Mouse (Mus musculus) heart, embryonic 14.5 days (tissue): Measurements from ENCODE around the gene Nadsyn1. TPM values are rescaled to one million over a fixed set of nuclear protein-coding genes. Genes with fewer than 3 reads are reported as not detected.

Experiments
- ATAC-seq: fragments of 200-750 bp; cut with Nextera tagmentation; 2 replicates; pipeline ENCODE4 v1.8.0; 2017; ENCODE audit warnings: low read depth, moderate TSS enrichment; ENCODE audit not compliant: insufficient number of reproducible peaks, insufficient read depth, low FRiP score
- H3K27ac ChIP-seq, 2 experiments: fragments of 200-500 bp in 1 of 2; fragments of 300-500 bp in 1 of 2; sonication (generic) in 1 of 2; replicated peaks in 1 of 2; 2 replicates each; pipeline ENCODE4 v1.5.1; 2012 to 2014; ENCODE audit warnings: low read depth in 2 of 2, low read length in 2 of 2, control low read depth in 1 of 2, mild to moderate bottlenecking in 1 of 2, mixed read lengths in 1 of 2; ENCODE audit not compliant: control insufficient read depth in 1 of 2, insufficient read depth in 1 of 2
- H3K27me3 ChIP-seq: fragments of 300-500 bp; sonication (generic); 2 replicates; pipeline ENCODE4 v1.6.1; 2014; ENCODE audit warnings: mild to moderate bottlenecking, low read length, control low read depth; ENCODE audit not compliant: control insufficient read depth, insufficient read depth
- H3K36me3 ChIP-seq: fragments of 300-500 bp; sonication (generic); 2 replicates; pipeline ENCODE4 v1.6.1; 2014; ENCODE audit warnings: mild to moderate bottlenecking, control low read depth, low read length, mixed read lengths; ENCODE audit not compliant: control insufficient read depth, insufficient read depth
- H3K4me1 ChIP-seq, 2 experiments: fragments of 200-500 bp in 1 of 2; fragments of 300-500 bp in 1 of 2; sonication (generic) in 1 of 2; 2 replicates each; pipeline ENCODE4 v1.6.1; 2012 to 2014; ENCODE audit warnings: low read length in 2 of 2, control low read depth in 1 of 2, mixed read lengths in 1 of 2; ENCODE audit not compliant: control insufficient read depth in 2 of 2, insufficient read depth in 2 of 2
- H3K4me2 ChIP-seq: fragments of 300-500 bp; sonication (generic); 2 replicates; pipeline ENCODE4 v1.6.1; 2014; ENCODE audit warnings: mild to moderate bottlenecking, low read length
- H3K4me3 ChIP-seq, 2 experiments: fragments of 200-500 bp in 1 of 2; fragments of 300-500 bp in 1 of 2; sonication (generic) in 1 of 2; 2 replicates each; pipeline ENCODE4 v1.5.1; 2012 to 2014; ENCODE audit warnings: low read length in 2 of 2, mild to moderate bottlenecking in 2 of 2, control low read depth in 1 of 2, low read depth in 1 of 2, moderate library complexity in 1 of 2; ENCODE audit not compliant: control insufficient read depth in 1 of 2, insufficient read depth in 1 of 2
- H3K9ac ChIP-seq: fragments of 300-500 bp; sonication (generic); 2 replicates; pipeline ENCODE4 v1.6.1; 2014; ENCODE audit warnings: mild to moderate bottlenecking, low read length
- H3K9me3 ChIP-seq: fragments of 300-500 bp; sonication (generic); 2 replicates; pipeline ENCODE4 v1.6.1; 2016; ENCODE audit warnings: low read length, control low read depth; ENCODE audit not compliant: control insufficient read depth
- WGBS: fragments of 180-500 bp; shearing (Covaris S2); extraction: QIAGEN DNeasy Blood & Tissue Kit; methylation state at CpG from one replicate; pipeline ENCODE4 v1.1.7; 2014; 5-methylcytosine and 5-hydroxymethylcytosine counted together
- polyA plus RNA-seq: library from polyadenylated mRNA; unstranded; fragments of >200 nt; fragmentation: Nextera tagmentation; extraction: Ambion mirVana; gene quantifications from 2 replicates; pipeline ENCODE4 v1.2.1, GENCODE M21; 2014

Nadsyn1 gene
- polyA plus RNA-seq, 1 experiment from 2014 or later, result 7.2 TPM

GRCm38 (mm10) chr7:143801195-143802065 is 21.2 kb downstream of the Nadsyn1 start:
- no peak; the same call in 1 of the 2 replicates for ATAC-seq
- WGBS, result 84% methylated on average over 8 of the region's 8 CpGs
- H3K27ac ChIP-seq, result no peak overlapping the region
- H3K36me3 ChIP-seq, result peaks cover 93% of the 10 kb centered on the region
- H3K4me1 ChIP-seq, result no peaks in the 10 kb centered on the region
- H3K9me3 ChIP-seq, result no peaks in the 10 kb centered on the region
- no peak overlapping the region for H3K9ac ChIP-seq
- H3K27me3 ChIP-seq, result no peaks in the 10 kb centered on the region
- no peak overlapping the region for H3K4me3 ChIP-seq
- no peak overlapping the region for H3K4me2 ChIP-seq

GRCm38 (mm10) chr7:143800770-143801169 is 21.9 kb downstream of the Nadsyn1 start:
- H3K4me3 ChIP-seq, result no peak overlapping the region
- 89% methylated on average over 1 of the region's 1 CpGs for WGBS
- H3K36me3 ChIP-seq, result peaks cover 93% of the 10 kb centered on the region
- H3K4me1 ChIP-seq, result no peaks in the 10 kb centered on the region
- no peak overlapping the region for H3K27ac ChIP-seq
- no peaks in the 10 kb centered on the region for H3K27me3 ChIP-seq
- H3K9me3 ChIP-seq, result no peaks in the 10 kb centered on the region
- H3K9ac ChIP-seq, result no peak overlapping the region
- no peak overlapping the region for H3K4me2 ChIP-seq
- no peak for ATAC-seq

- 76% methylated on average over 4 of the region's 4 CpGs for WGBS
- Histone ChIP-seq H3K9me3 (no peaks in the 10 kb centered on the region), H3K27ac (no peak overlapping the region), H3K4me1 (no peaks in the 10 kb centered on the region), H3K9ac (no peak overlapping the region), H3K36me3 (peaks cover 88% of the 10 kb centered on the region), H3K4me3 (no peak overlapping the region), H3K27me3 (no peaks in the 10 kb centered on the region), H3K4me2 (no peak overlapping the region)
- ATAC-seq, result no peak
Observed at GRCm38 (mm10) chr7:143798783-143799182, 23.9 kb downstream of the Nadsyn1 start.

GRCm38 (mm10) chr7:143793121-143793520 is 29.5 kb downstream of the Nadsyn1 start:
- H3K4me1 ChIP-seq, result no peaks in the 10 kb centered on the region
- H3K9ac ChIP-seq, result no peak overlapping the region
- H3K27me3 ChIP-seq, result no peaks in the 10 kb centered on the region
- H3K27ac ChIP-seq, result no peak overlapping the region
- H3K4me2 ChIP-seq, result no peak overlapping the region
- no peak overlapping the region for H3K4me3 ChIP-seq
- no peak for ATAC-seq
- H3K36me3 ChIP-seq, result peaks cover 32% of the 10 kb centered on the region
- peaks cover 4% of the 10 kb centered on the region; the same call in 1 of the 2 replicates for H3K9me3 ChIP-seq
- WGBS, result 44% methylated on average over 4 of the region's 4 CpGs

GRCm38 (mm10) chr7:143792336-143792985 is 30.2 kb downstream of the Nadsyn1 start:
- Histone ChIP-seq H3K4me2 (no peak overlapping the region), H3K4me3 (no peak overlapping the region), H3K9ac (no peak overlapping the region), H3K27ac (no peak overlapping the region), H3K36me3 (peaks cover 25% of the 10 kb centered on the region), H3K4me1 (no peaks in the 10 kb centered on the region), H3K9me3 (peaks cover 4% of the 10 kb centered on the region; the same call in 1 of the 2 replicates), H3K27me3 (no peaks in the 10 kb centered on the region)
- whole genome bisulfite sequencing, result 68% methylated on average over 6 of the region's 6 CpGs
- ATAC-seq, result no peak

GRCm38 (mm10) chr7:143783996-143784829 is 38.4 kb downstream of the Nadsyn1 start, which contains the start of gene Mrgpre:
Mrgpre (minus strand) TSS chr7:143784500.
- Histone ChIP-seq H3K36me3 (no peaks in the 10 kb centered on the region), H3K4me1 (peaks cover 18 to 22% of the 10 kb centered on the region in 2 experiments; a peak in 3 of 4 replicates), H3K9ac (peak within 1 kb of the TSS; percentile 16), H3K27me3 (no peaks in the 10 kb centered on the region), H3K27ac (peak within 1 kb of the TSS; percentile 59 to 61), H3K9me3 (no peaks in the 10 kb centered on the region), H3K4me2 (peak within 1 kb of the TSS; percentile 59), H3K4me3 (peak within 1 kb of the TSS; percentile 33 to 53)
- ATAC-seq, result peak; percentile 83
- 2% methylated on average over 21 of the region's 21 CpGs for WGBS

GRCm38 (mm10) chr7:143783378-143783995 is 39.2 kb downstream of the Nadsyn1 start:
- Histone ChIP-seq H3K4me1 (peaks cover 18 to 22% of the 10 kb centered on the region in 2 experiments; a peak in 3 of 4 replicates), H3K4me2 (peak overlapping the region; percentile 59), H3K4me3 (peak overlapping the region; percentile 33 to 53), H3K27me3 (no peaks in the 10 kb centered on the region), H3K36me3 (no peaks in the 10 kb centered on the region), H3K27ac (peak overlapping the region; percentile 59 to 61), H3K9me3 (no peaks in the 10 kb centered on the region), H3K9ac (peak overlapping the region; percentile 16)
- ATAC-seq, result 0 out of 2 replicates have a peak, but pooled peaks have one; percentile 16
- WGBS, result 20% methylated on average over 5 of the region's 6 CpGs
